Mouse (Mus musculus) stomach, embryonic 16.5 days (tissue): Measurements from ENCODE around the gene Gm5269. TPM values are rescaled to one million over a fixed set of nuclear protein-coding genes. Genes with fewer than 3 reads are reported as not detected.

Source experiments
- ATAC-seq: fragments of 200-750 bp; cut with Nextera tagmentation; 2 replicates; pipeline ENCODE4 v1.8.0; 2017; ENCODE audit warnings: moderate number of reproducible peaks, moderate TSS enrichment; ENCODE audit not compliant: insufficient read depth, low FRiP score
- H3K27ac ChIP-seq: fragments of 300-500 bp; sonication (generic); 2 replicates; pipeline ENCODE4 v1.5.1; 2014; ENCODE audit warnings: low read length
- H3K27me3 ChIP-seq: fragments of 300-500 bp; sonication (generic); 2 replicates; pipeline ENCODE4 v1.6.1; 2014; ENCODE audit warnings: low read length, control low read depth, mixed read lengths; ENCODE audit not compliant: control insufficient read depth, insufficient read depth
- H3K36me3 ChIP-seq: fragments of 300-500 bp; sonication (generic); 2 replicates; pipeline ENCODE4 v1.6.1; 2014; ENCODE audit warnings: low read length; ENCODE audit not compliant: control insufficient read depth, insufficient read depth
- H3K4me1 ChIP-seq: fragments of 300-500 bp; sonication (generic); 2 replicates; pipeline ENCODE4 v1.6.1; 2014; ENCODE audit warnings: low read length, control low read depth, mixed read lengths; ENCODE audit not compliant: control insufficient read depth, insufficient read depth
- H3K4me2 ChIP-seq: fragments of 300-500 bp; sonication (generic); 2 replicates; pipeline ENCODE4 v1.6.1; 2014; ENCODE audit warnings: low read depth, low read length, mixed read lengths
- H3K4me3 ChIP-seq: fragments of 300-500 bp; sonication (generic); replicated peaks from 2 replicates; pipeline ENCODE4 v1.5.1; 2014; ENCODE audit warnings: mild to moderate bottlenecking, low read length
- H3K9ac ChIP-seq: fragments of 300-500 bp; sonication (generic); 2 replicates; pipeline ENCODE4 v1.6.1; 2014; ENCODE audit warnings: low read length
- H3K9me3 ChIP-seq: fragments of 300-500 bp; sonication (generic); replicated peaks from 2 replicates; pipeline ENCODE4 v1.6.1; 2016; ENCODE audit warnings: low read length, control low read depth; ENCODE audit not compliant: control insufficient read depth
- WGBS: fragments of 180-500 bp; shearing (Covaris S2); extraction: QIAGEN DNeasy Blood & Tissue Kit; methylation state at CpG from one replicate; pipeline ENCODE4 v1.1.7; 2014; 5-methylcytosine and 5-hydroxymethylcytosine counted together
- polyA plus RNA-seq: library from polyadenylated mRNA; unstranded; fragments of >200 nt; fragmentation: Nextera tagmentation; extraction: Ambion mirVana; gene quantifications from 2 replicates; pipeline ENCODE4 v1.2.1, GENCODE M21; 2015

Gm5269 gene
- not detected in 2 replicates for polyA plus RNA-seq

- no peak for ATAC-seq
- H3K4me3 ChIP-seq: no peak within 1 kb of the TSS
These were observed at the start of gene Gm5269 for GRCm38 (mm10) chr1:45890173-45890572. Gene Gm5269 (minus strand): TSS chr1:45890273.

GRCm38 (mm10) chr1:45931127-45931526, 41.1 kb upstream of the Gm5269 start:
- H3K27me3 ChIP-seq: no peaks in the 10 kb centered on the region
- H3K9ac ChIP-seq: no peak overlapping the region
- H3K9me3 ChIP-seq: no peaks in the 10 kb centered on the region
- no peaks in the 10 kb centered on the region for H3K36me3 ChIP-seq
- no peak overlapping the region for H3K4me2 ChIP-seq
- H3K27ac ChIP-seq: no peak overlapping the region
- no peak overlapping the region for H3K4me3 ChIP-seq
- no peak for ATAC-seq
- H3K4me1 ChIP-seq: peaks cover 4% of the 10 kb centered on the region; the same call in 1 of the 2 replicates

More at GRCm38 (mm10) chr1:45890173-45890572, at the start of gene Gm5269:
- no peak within 1 kb of the TSS for H3K4me2 ChIP-seq
- H3K36me3 ChIP-seq: no peaks in the 10 kb centered on the region
- H3K4me1 ChIP-seq: no peaks in the 10 kb centered on the region
- no peaks in the 10 kb centered on the region for H3K27me3 ChIP-seq
- H3K9me3 ChIP-seq: no peaks in the 10 kb centered on the region
- H3K9ac ChIP-seq: no peak within 1 kb of the TSS
- H3K27ac ChIP-seq: peak within 1 kb of the TSS; percentile 64

GRCm38 (mm10) chr1:45926911-45927310, 36.8 kb upstream of the Gm5269 start:
- H3K9me3 ChIP-seq: no peaks in the 10 kb centered on the region
- H3K4me1 ChIP-seq: peaks cover 10% of the 10 kb centered on the region
- no peak overlapping the region for H3K27ac ChIP-seq
- H3K9ac ChIP-seq: no peak overlapping the region
- H3K27me3 ChIP-seq: no peaks in the 10 kb centered on the region
- no peak for ATAC-seq
- H3K4me3 ChIP-seq: no peak overlapping the region
- WGBS: 52% methylated on average over 3 of the region's 3 CpGs
- H3K4me2 ChIP-seq: no peak overlapping the region
- no peaks in the 10 kb centered on the region for H3K36me3 ChIP-seq

GRCm38 (mm10) chr1:45926393-45926763, 36.3 kb upstream of the Gm5269 start, which contains the start of gene Slc40a1:
Gene Slc40a1 (minus strand): TSS chr1:45926523.
- no peaks in the 10 kb centered on the region for H3K36me3 ChIP-seq
- H3K27me3 ChIP-seq: no peaks in the 10 kb centered on the region
- ATAC-seq: peak; percentile 22; the same call in 1 of the 2 replicates
- H3K9ac ChIP-seq: peak within 1 kb of the TSS; percentile 75
- no peaks in the 10 kb centered on the region for H3K9me3 ChIP-seq
- peak within 1 kb of the TSS; percentile 68 for H3K4me3 ChIP-seq
- H3K4me1 ChIP-seq: peaks cover 10% of the 10 kb centered on the region
- peak within 1 kb of the TSS; percentile 70 for H3K27ac ChIP-seq
- WGBS: 39% methylated on average over 9 of the region's 9 CpGs
- peak within 1 kb of the TSS; percentile 59 for H3K4me2 ChIP-seq

- WGBS: under 1% methylated on average over 53 of the region's 53 CpGs
These were observed 35.7 kb upstream of the Gm5269 start for GRCm38 (mm10) chr1:45925500-45926392.

GRCm38 (mm10) chr1:45925131-45925499, 35.0 kb upstream of the Gm5269 start:
- peak; percentile 11; the same call in 1 of the 2 replicates for ATAC-seq
- 2% methylated on average over 7 of the region's 7 CpGs for WGBS
- peak overlapping the region; percentile 7; the same call in 1 of the 2 replicates for H3K27ac ChIP-seq

More at GRCm38 (mm10) chr1:45925500-45926392, 35.7 kb upstream of the Gm5269 start:
- H3K9ac ChIP-seq: peak overlapping the region; percentile 75
- H3K36me3 ChIP-seq: no peaks in the 10 kb centered on the region
- H3K4me1 ChIP-seq: peaks cover 13% of the 10 kb centered on the region
- peak overlapping the region; percentile 68 for H3K4me3 ChIP-seq
- H3K9me3 ChIP-seq: no peaks in the 10 kb centered on the region
- peak overlapping the region; percentile 70 for H3K27ac ChIP-seq
- H3K27me3 ChIP-seq: no peaks in the 10 kb centered on the region
- peak; percentile 96 for ATAC-seq
- H3K4me2 ChIP-seq: peak overlapping the region; percentile 59

GRCm38 (mm10) chr1:45924516-45924915, 34.4 kb upstream of the Gm5269 start:
- Histone ChIP-seq H3K4me2 (peak overlapping the region; percentile 59), H3K36me3 (no peaks in the 10 kb centered on the region), H3K27me3 (no peaks in the 10 kb centered on the region), H3K9ac (peak overlapping the region; percentile 75; the same call in 1 of the 2 replicates), H3K27ac (no peak overlapping the region), H3K9me3 (no peaks in the 10 kb centered on the region), H3K4me1 (peaks cover 13% of the 10 kb centered on the region), H3K4me3 (peak overlapping the region; percentile 68)
- ATAC-seq: no peak
- 37% methylated on average over 7 of the region's 7 CpGs for WGBS

More at GRCm38 (mm10) chr1:45925131-45925499, 35.0 kb upstream of the Gm5269 start:
- Histone ChIP-seq H3K36me3 (no peaks in the 10 kb centered on the region), H3K4me3 (peak overlapping the region; percentile 68), H3K27me3 (no peaks in the 10 kb centered on the region), H3K4me1 (peaks cover 13% of the 10 kb centered on the region), H3K4me2 (peak overlapping the region; percentile 59), H3K9ac (peak overlapping the region; percentile 75), H3K9me3 (no peaks in the 10 kb centered on the region)

- WGBS: 62% methylated on average over 4 of the region's 4 CpGs
- H3K4me2 ChIP-seq: peak overlapping the region; percentile 22; the same call in 1 of the 2 replicates
- peaks cover 5% of the 10 kb centered on the region; the same call in 1 of the 2 replicates for H3K36me3 ChIP-seq
- peak overlapping the region; percentile 68 for H3K4me3 ChIP-seq
- no peaks in the 10 kb centered on the region for H3K9me3 ChIP-seq
- H3K4me1 ChIP-seq: peaks cover 13% of the 10 kb centered on the region
- no peak for ATAC-seq
- H3K27ac ChIP-seq: no peak overlapping the region
- H3K27me3 ChIP-seq: no peaks in the 10 kb centered on the region
- no peak overlapping the region for H3K9ac ChIP-seq
These were observed 33.2 kb upstream of the Gm5269 start for GRCm38 (mm10) chr1:45923306-45923705.

- H3K9me3 ChIP-seq: no peaks in the 10 kb centered on the region
- WGBS: 47% methylated on average over 3 of the region's 3 CpGs
- no peak overlapping the region for H3K4me3 ChIP-seq
- no peak overlapping the region for H3K9ac ChIP-seq
- H3K4me2 ChIP-seq: no peak overlapping the region
- H3K4me1 ChIP-seq: peaks cover 6% of the 10 kb centered on the region; the same call in 1 of the 2 replicates
- no peak for ATAC-seq
- H3K27me3 ChIP-seq: no peaks in the 10 kb centered on the region
- no peak overlapping the region for H3K27ac ChIP-seq
- peaks cover 5% of the 10 kb centered on the region; the same call in 1 of the 2 replicates for H3K36me3 ChIP-seq
These were observed 30.6 kb upstream of the Gm5269 start for GRCm38 (mm10) chr1:45920703-45921102.
